Mouse (Mus musculus) testis, adult 2 months (tissue): ENCODE measurements around the gene Tubgcp3.

Source experiments
- CTCF ChIP-seq: fragments of 200-500 bp; IDR thresholded peaks from 2 replicates; pipeline ENCODE4 v1.5.1; 2012; ENCODE audit warnings: low read depth, mild to moderate bottlenecking, inconsistent platforms, low read length, moderate library complexity; ENCODE audit not compliant: control insufficient read depth, insufficient read depth, insufficient replicate concordance
- POLR2A ChIP-seq: fragments of 200-500 bp; IDR thresholded peaks from 2 replicates; pipeline ENCODE4 v1.6.1; 2012; ENCODE audit warnings: low read depth, mild to moderate bottlenecking, inconsistent platforms, low read length, moderate library complexity; ENCODE audit not compliant: control insufficient read depth

GRCm38 (mm10) chr8:12572814-12573534 lies 99.1 kb downstream of the Tubgcp3 start, which contains the start of gene Spaca7:
- TF ChIP-seq POLR2A: peak; percentile 74; the same call in 1 of the 2 replicates
- TF ChIP-seq CTCF: no peak
